Mouse (Mus musculus): ENCODE measurements around the gene Gng12. TPM values are rescaled to one million over a fixed set of nuclear protein-coding genes. Genes with fewer than 3 reads are reported as not detected.
A peak's percentile ranks its signal among the peaks of the same experiment; 100 is the strongest.

Gng12 gene
- total RNA-seq, 2 experiments from 2014 or later, result 55.2 to 59.3 TPM

DNA sequence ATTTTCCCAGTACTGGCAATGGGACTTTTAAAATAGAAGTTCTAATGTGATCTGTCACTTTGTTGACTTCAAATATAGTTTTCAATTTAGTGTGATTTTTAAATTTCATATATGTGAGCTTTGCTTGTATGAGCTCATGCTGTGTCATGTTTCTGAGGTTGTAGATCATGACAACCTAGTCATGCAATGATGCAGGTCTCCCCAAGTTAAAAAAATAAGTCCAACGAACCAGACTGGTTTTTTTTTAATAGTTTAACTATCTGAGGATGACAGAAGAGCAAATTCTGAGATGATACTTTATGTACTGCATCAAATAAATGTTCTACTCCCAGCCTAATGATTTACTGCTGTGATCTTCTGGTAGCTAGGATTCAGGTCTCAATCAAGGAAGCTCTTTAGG lies 153.9 kb downstream of the Gng12 start:
- intact Hi-C loops (cut with DNase I), result no loop called here

GRCm38 (mm10) chr6:67056108-67056888 lies 160.1 kb downstream of the Gng12 start:
- no peak for DNase-seq (ENCODE audit: extremely low spot score in 1 of 2, low spot score in 2 of 2)
- H3K27ac ChIP-seq, result no peak overlapping the region
- intact Hi-C loops (cut with DNase I), result no loop called here
- TF ChIP-seq CTCF (IDR thresholded peaks at IDR 0.05), result no peak
- no peak overlapping the region for H3K4me3 ChIP-seq

More for the DNA sequence above, 153.9 kb downstream of the Gng12 start:
- TF ChIP-seq CTCF (IDR thresholded peaks at IDR 0.05), result no peak
- Histone ChIP-seq H3K4me3 (no peak overlapping the region), H3K27ac (no peak overlapping the region)
- no peak for DNase-seq (ENCODE audit: extremely low spot score in 1 of 2, low spot score in 2 of 2)

DNA sequence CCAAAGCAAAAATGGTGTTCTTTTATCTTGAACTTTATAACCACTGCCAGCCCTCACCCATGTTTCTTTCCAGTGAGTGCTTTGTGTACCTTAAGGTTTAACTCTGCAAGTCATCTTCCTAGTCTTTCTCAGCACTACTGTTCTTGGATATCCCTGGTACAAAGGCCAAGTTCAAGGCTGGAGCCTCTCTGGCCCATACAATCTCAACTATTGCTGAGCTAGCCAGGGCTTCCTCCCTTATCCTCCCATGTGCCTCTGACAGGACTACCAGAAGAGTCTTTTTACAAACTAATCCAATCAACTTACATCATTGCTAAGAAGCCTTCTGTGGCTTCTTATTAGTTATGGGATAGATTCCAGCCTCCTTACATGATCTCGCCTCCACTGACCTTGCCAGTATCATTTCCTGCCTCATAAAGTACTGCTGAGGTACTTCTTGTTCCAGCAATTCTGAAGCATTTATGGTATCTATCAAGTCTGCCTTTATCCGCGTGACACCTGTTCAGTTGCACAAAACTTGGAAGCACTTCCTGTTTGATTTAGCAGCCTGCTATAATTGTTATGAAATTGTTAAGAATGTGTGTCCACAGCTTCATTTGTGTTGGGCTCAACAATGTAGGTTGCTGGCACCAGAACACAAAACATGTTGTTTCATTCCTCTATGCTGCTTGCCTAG lies 160.8 kb downstream of the Gng12 start:
- TF ChIP-seq CTCF (IDR thresholded peaks at IDR 0.05), result no peak
- no peak for DNase-seq (ENCODE audit: extremely low spot score in 1 of 2, low spot score in 2 of 2)
- H3K27ac ChIP-seq, result no peak overlapping the region
- H3K4me3 ChIP-seq, result no peak overlapping the region
- intact Hi-C loops (cut with DNase I), result no loop called here

GRCm38 (mm10) chr6:67057574-67057973 lies 161.4 kb downstream of the Gng12 start:
- Histone ChIP-seq H3K27ac (no peak overlapping the region), H3K4me3 (no peak overlapping the region)
- intact Hi-C loops (cut with DNase I), result no loop called here
- DNase-seq (ENCODE audit: extremely low spot score in 1 of 2, low spot score in 2 of 2), result no peak
- TF ChIP-seq CTCF (IDR thresholded peaks at IDR 0.05), result no peak

DNA sequence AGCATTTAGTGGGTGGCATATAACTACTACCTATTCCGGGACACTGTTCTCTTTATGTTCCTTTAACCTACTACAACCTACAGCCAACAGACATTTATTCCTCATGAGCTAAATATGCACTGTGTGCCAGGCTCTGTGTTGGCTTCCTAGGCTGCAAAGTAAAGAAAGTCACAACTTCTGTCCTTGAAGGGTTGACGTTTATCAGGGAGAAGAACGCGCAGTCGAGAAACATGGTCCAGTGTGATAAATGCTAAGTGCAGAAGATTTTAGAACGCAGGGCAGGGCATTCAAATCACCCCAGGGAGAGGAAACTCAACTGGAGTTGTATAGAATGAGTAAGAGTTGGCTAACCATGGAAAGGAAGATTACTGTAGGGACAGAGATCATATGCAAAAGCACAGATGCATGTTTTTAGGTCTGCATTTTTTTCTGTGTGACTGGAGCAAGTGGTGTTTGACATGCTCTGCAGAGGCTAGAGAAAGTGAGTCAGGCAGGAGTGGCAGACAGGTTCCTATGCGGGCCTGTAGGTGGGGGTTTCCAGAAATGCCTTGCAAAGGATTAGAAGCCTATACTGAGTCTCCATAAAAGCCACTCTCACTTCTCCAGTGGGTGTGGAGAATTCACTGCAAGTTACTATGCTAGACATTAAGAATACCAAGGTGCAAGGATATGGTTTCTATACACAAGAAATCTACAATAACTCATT lies 161.9 kb downstream of the Gng12 start:
- H3K4me3 ChIP-seq, result no peak overlapping the region
- no peak for TF ChIP-seq CTCF (IDR thresholded peaks at IDR 0.05)
- no peak for DNase-seq (ENCODE audit: extremely low spot score in 1 of 2, low spot score in 2 of 2)
- no peak overlapping the region for H3K27ac ChIP-seq
- intact Hi-C loops (cut with DNase I), result no loop called here

- no peak overlapping the region for H3K4me3 ChIP-seq
- peak; percentile 17 for TF ChIP-seq CTCF (IDR thresholded peaks at IDR 0.05)
- DNase-seq (ENCODE audit: extremely low spot score in 1 of 2, low spot score in 2 of 2), result no peak
- H3K27ac ChIP-seq, result no peak overlapping the region
- intact Hi-C loops (cut with DNase I), result no loop called here
Measured at GRCm38 (mm10) chr6:67060057-67060456, 163.9 kb downstream of the Gng12 start.

- DNase-seq (ENCODE audit: extremely low spot score in 1 of 2, low spot score in 2 of 2), result no peak
- no peak for TF ChIP-seq CTCF (IDR thresholded peaks at IDR 0.05)
- no peak overlapping the region for H3K4me3 ChIP-seq
- intact Hi-C loops (cut with DNase I), result no loop called here
- no peak overlapping the region for H3K27ac ChIP-seq
Measured at GRCm38 (mm10) chr6:67069219-67069762, 173.1 kb downstream of the Gng12 start.

DNA sequence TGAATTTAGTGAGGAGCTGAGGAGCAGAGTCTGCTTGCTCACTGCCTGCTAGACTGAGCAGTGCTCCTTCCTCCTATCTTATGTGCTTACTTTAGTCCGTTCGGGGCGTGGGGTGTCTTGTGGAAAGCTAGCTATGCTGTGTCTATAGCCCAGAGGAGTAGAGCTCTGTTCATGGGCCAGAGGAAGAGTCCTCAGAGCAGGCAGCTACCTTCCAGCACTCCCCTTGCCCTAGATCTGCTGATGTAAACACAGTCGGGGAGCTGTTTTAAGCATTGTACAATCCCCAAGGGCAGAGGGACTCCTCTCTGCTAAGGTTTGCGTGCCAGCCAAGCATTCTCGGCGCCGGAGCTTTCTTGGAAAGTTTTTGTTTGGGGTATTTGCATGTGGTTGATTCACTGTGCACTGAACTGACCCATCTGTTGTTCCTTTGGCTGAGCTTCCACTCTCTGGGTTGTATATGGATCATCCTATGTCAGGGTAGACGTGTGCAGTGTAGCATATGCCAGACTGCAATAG lies 173.7 kb downstream of the Gng12 start:
- Histone ChIP-seq H3K27ac (no peak overlapping the region), H3K4me3 (no peak overlapping the region; the same call in 1 of the 2 replicates)
- TF ChIP-seq CTCF (IDR thresholded peaks at IDR 0.05), result no peak
- no peak for DNase-seq (ENCODE audit: extremely low spot score in 1 of 2, low spot score in 2 of 2)
- intact Hi-C loops (cut with DNase I), result no loop called here

Other genes with a start within 250 kb of the Gng12 start
- not detected for gene Vmn1r35, start 210.5 kb upstream of the Gng12 start, total RNA-seq (2021)
- gene Vmn1r36, start 177.2 kb upstream of the Gng12 start, total RNA-seq (2021), result not detected
- not detected for gene Vmn1r37, start 167.0 kb upstream of the Gng12 start, total RNA-seq (2021)
- not detected for gene Vmn1r38, start 113.8 kb upstream of the Gng12 start, total RNA-seq (2021)
- not detected for gene Vmn1r39, start 85.8 kb upstream of the Gng12 start, total RNA-seq (2021)
- 10 to 100 TPM; 11.5 to 12.7 TPM for gene Gadd45a, start 141.1 kb downstream of the Gng12 start, total RNA-seq (2021)